Mouse (Mus musculus): ENCODE data around the gene Abcg2.

GRCm38 (mm10) chr6:58691584-58691983 lies 107.3 kb downstream of the Abcg2 start:
- no peak for TF ChIP-seq POLR2A (IDR thresholded peaks at IDR 0.05; ENCODE audit: control insufficient read depth, extremely low read depth, insufficient read depth, low read length, poor library complexity)
- TF ChIP-seq CTCF (IDR thresholded peaks at IDR 0.05; ENCODE audit: borderline replicate concordance, control insufficient read depth, extremely low read depth, insufficient read depth, low read length, poor library complexity), result no peak

All from thymus, adult 2 months (tissue).